In the genomic region with DNA sequence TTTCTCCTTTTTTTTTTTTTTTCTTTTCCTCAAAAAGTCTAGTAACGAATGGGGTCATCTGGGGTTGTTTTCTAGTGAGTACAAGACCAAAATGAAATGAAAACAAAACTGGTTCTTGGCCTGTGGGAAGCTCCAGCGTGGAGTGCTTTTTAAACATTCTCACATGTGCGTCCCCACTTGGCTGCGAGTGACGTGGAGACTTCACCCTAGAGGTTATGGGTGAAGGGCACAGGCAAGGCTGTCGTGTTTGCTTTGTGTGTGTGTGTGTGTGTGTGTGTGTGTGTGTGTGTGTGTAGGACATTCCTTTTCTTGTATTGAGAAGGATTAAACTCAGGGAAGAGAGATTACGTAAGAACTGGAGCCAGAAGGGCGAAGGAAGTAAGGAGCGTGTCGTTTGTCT, we compare ENCODE assay signal across 30 mouse cellular contexts. TPM values are rescaled to one million over a fixed set of nuclear protein-coding genes. Genes with fewer than 3 reads are reported as not detected.
DNase-seq lines count a peak whose midpoint lies in the region; ATAC-seq and TF ChIP-seq lines count a peak whose summit lies in the region.
"Had no signal": no experiment of that assay in that cellular context is flagged by ENCODE, and none has a peak within 500 bp of the region (broad histone marks: within the 10 kb centered on the region; RNA-seq: fewer than 3 reads in every experiment).

No protein-coding gene starts in this region.

- no peak overlapping the region for H3K27ac ChIP-seq in kidney, postnatal 0 days
- no peak overlapping the region for H3K27ac ChIP-seq in kidney, embryonic 15.5 days
- H3K27ac ChIP-seq in midbrain, embryonic 15.5 days, result no peak overlapping the region
- H3K27ac ChIP-seq: heart, embryonic 13.5 days; hindbrain, embryonic 14.5 days; limb, embryonic 13.5 days; midbrain, embryonic 10.5 days had no signal

- peak; percentile 28 for DNase-seq in kidney, postnatal 0 days (ENCODE audit: low spot score)
- DNase-seq in lung, adult 2 months, result peak; percentile 21
- peak; percentile 49 for DNase-seq in lung, postnatal 10 days
- DNase-seq in skeletal muscle tissue, adult 2 months (ENCODE audit: low read depth, low spot score), result peak; percentile 3
- no peak for DNase-seq in layer of hippocampus, postnatal 25 days (ENCODE audit: extremely low spot score in 1 of 2, low spot score in 1 of 2)
- DNase-seq: adrenal gland, postnatal 25 days; cerebellum, adult 18-20 months; cerebellum, postnatal 14 days; gastrocnemius, postnatal 14 days; heart, postnatal 10 days; layer of hippocampus, adult 9-11 months; right cerebral cortex, postnatal 25 days; spleen, adult 18-20 months; thymus, adult 18-20 months; thymus, postnatal 25 days had no signal

- H3K4me3 ChIP-seq in kidney, postnatal 0 days (replicated peaks; ENCODE audit: low read depth, low read length), result no peak overlapping the region
- no peak overlapping the region for H3K4me3 ChIP-seq in kidney, embryonic 15.5 days (replicated peaks)
- peak overlapping the region; percentile 1 for H3K4me3 ChIP-seq in lung, adult 2 months (replicated peaks; ENCODE audit: extremely low read depth, low read depth, low read length)
- H3K4me3 ChIP-seq in midbrain, embryonic 15.5 days, result no peak overlapping the region
- H3K4me3 ChIP-seq: erythroblast, embryonic 14.5 days; heart, embryonic 13.5 days; limb, embryonic 13.5 days; midbrain, embryonic 10.5 days had no signal

- no peaks in the 10 kb centered on the region for H3K27me3 ChIP-seq in kidney, postnatal 0 days (ENCODE audit: insufficient read depth, low read length)
- H3K27me3 ChIP-seq in kidney, embryonic 15.5 days, result peaks cover 9% of the 10 kb centered on the region
- H3K27me3 ChIP-seq in midbrain, embryonic 15.5 days (replicated peaks), result no peaks in the 10 kb centered on the region

- TF ChIP-seq POLR2A in lung, adult 2 months (IDR thresholded peaks at IDR 0.05; ENCODE audit: borderline replicate concordance, extremely low read depth, low read depth, low read length), result no peak

- H3K4me2 ChIP-seq in kidney, postnatal 0 days (ENCODE audit: low read length), result no peak overlapping the region
- no peak overlapping the region for H3K4me2 ChIP-seq in kidney, embryonic 15.5 days
- no peak overlapping the region for H3K4me2 ChIP-seq in midbrain, embryonic 15.5 days
- H3K4me2 ChIP-seq: heart, embryonic 13.5 days; hindbrain, embryonic 14.5 days; limb, embryonic 13.5 days; liver, embryonic 11.5 days had no signal

- H3K36me3 ChIP-seq in kidney, postnatal 0 days (ENCODE audit: insufficient read depth, low read length), result no peaks in the 10 kb centered on the region
- H3K36me3 ChIP-seq in kidney, embryonic 15.5 days, result no peaks in the 10 kb centered on the region
- H3K36me3 ChIP-seq in midbrain, embryonic 15.5 days (replicated peaks), result no peaks in the 10 kb centered on the region
- H3K36me3 ChIP-seq: heart, embryonic 13.5 days; limb, embryonic 13.5 days; midbrain, embryonic 10.5 days had no signal

- no peak for TF ChIP-seq CTCF in kidney, postnatal 0 days (IDR thresholded peaks at IDR 0.05; ENCODE audit: low read depth)
- TF ChIP-seq CTCF in lung, adult 2 months (IDR thresholded peaks at IDR 0.05; ENCODE audit: insufficient read depth, low read length), result no peak

- no peak for ATAC-seq in kidney, postnatal 0 days (replicated peaks; ENCODE audit: low FRiP score, low read depth)
- no peak for ATAC-seq in kidney, embryonic 15.5 days (replicated peaks; ENCODE audit: low FRiP score)
- no peak for ATAC-seq in midbrain, embryonic 15.5 days (replicated peaks)
- ATAC-seq: CD4-positive, CD25-positive, alpha-beta regulatory T cell, adult 4 months; forebrain, embryonic 16.5 days; intestine, postnatal 0 days had no signal

- no peak overlapping the region for H3K9ac ChIP-seq in kidney, postnatal 0 days (ENCODE audit: low read depth, low read length)
- H3K9ac ChIP-seq in kidney, embryonic 15.5 days, result no peak overlapping the region
- H3K9ac ChIP-seq in midbrain, embryonic 15.5 days, result no peak overlapping the region
- H3K9ac ChIP-seq: heart, embryonic 13.5 days; hindbrain, embryonic 14.5 days; limb, embryonic 13.5 days had no signal

- 52% methylated on average over 10 of the region's 10 CpGs for WGBS in kidney, postnatal 0 days
- WGBS in kidney, embryonic 15.5 days, result 42% methylated on average over 10 of the region's 10 CpGs
- WGBS in lung, adult 2 months, result 31% methylated on average over 10 of the region's 10 CpGs
- 52% methylated on average over 10 of the region's 10 CpGs for WGBS in midbrain, embryonic 15.5 days

- no peaks in the 10 kb centered on the region for H3K4me1 ChIP-seq in kidney, postnatal 0 days (replicated peaks; ENCODE audit: insufficient read depth, low read length)
- peaks cover 6% of the 10 kb centered on the region; the same call in 1 of the 2 replicates for H3K4me1 ChIP-seq in kidney, embryonic 15.5 days
- H3K4me1 ChIP-seq in lung, adult 2 months (ENCODE audit: control insufficient read depth, insufficient read depth, low read length), result peaks cover 2% of the 10 kb centered on the region; the same call in 1 of the 2 replicates
- H3K4me1 ChIP-seq in midbrain, embryonic 15.5 days, result peaks cover 3% of the 10 kb centered on the region; the same call in 1 of the 2 replicates
- H3K4me1 ChIP-seq: limb, embryonic 13.5 days had no signal

- no peaks in the 10 kb centered on the region for H3K9me3 ChIP-seq in kidney, postnatal 0 days (replicated peaks; ENCODE audit: low read length)
- no peaks in the 10 kb centered on the region for H3K9me3 ChIP-seq in kidney, embryonic 15.5 days (replicated peaks)
- no peaks in the 10 kb centered on the region for H3K9me3 ChIP-seq in midbrain, embryonic 15.5 days
- H3K9me3 ChIP-seq: heart, embryonic 13.5 days; limb, embryonic 13.5 days; midbrain, embryonic 10.5 days had no signal

RNA-seq across cellular contexts. Expression of gene Kcnh1, which starts 6.9 kb away (rescaled TPM):
- polyA plus RNA-seq in kidney, postnatal 0 days (2015; fragmentation: Nextera tagmentation; extraction: Ambion mirVana), result 0.92 and 1.3 TPM in 2 replicates
- polyA plus RNA-seq in kidney, embryonic 15.5 days (2015; fragmentation: Nextera tagmentation; extraction: Ambion mirVana), result 1.3 and 1.5 TPM in 2 replicates
- polyA plus RNA-seq in lung, adult 2 months (2012; rRNA removed), result 1.7 and 1.9 TPM in 2 replicates
- 10 to 100 TPM; 33.3 to 35.7 TPM for total RNA-seq in layer of hippocampus, postnatal 25 days (2021)
- polyA plus RNA-seq in midbrain, embryonic 15.5 days (2015; fragmentation: Nextera tagmentation; extraction: Ambion mirVana), result 3.2 and 3.3 TPM in 2 replicates
- total RNA-seq: granulocyte monocyte progenitor cell, adult 5-6 weeks; hematopoietic stem cell, adult 5-6 weeks; megakaryocyte progenitor cell, adult 5-6 weeks had no signal
- polyA plus RNA-seq: CD4-positive, CD25-positive, alpha-beta regulatory T cell, adult 4 months; erythroblast, embryonic 14.5 days; liver, embryonic 16.5 days had no signal

RNA-seq across cellular contexts. Expression of gene Rcor3, which starts 59.6 kb away (rescaled TPM):
- 29.9 and 33.8 TPM in 2 replicates for polyA plus RNA-seq in kidney, postnatal 0 days (2015; fragmentation: Nextera tagmentation; extraction: Ambion mirVana)
- 24.8 and 25.4 TPM in 2 replicates for polyA plus RNA-seq in kidney, embryonic 15.5 days (2015; fragmentation: Nextera tagmentation; extraction: Ambion mirVana)
- polyA plus RNA-seq in lung, adult 2 months (2012; rRNA removed), result 31.4 and 35.2 TPM in 2 replicates
- total RNA-seq in layer of hippocampus, postnatal 25 days (2021), result 10 to 100 TPM; 36.4 to 51.1 TPM
- 35.8 and 37.4 TPM in 2 replicates for polyA plus RNA-seq in midbrain, embryonic 15.5 days (2015; fragmentation: Nextera tagmentation; extraction: Ambion mirVana)

Comparison
In these comparisons a context has a peak if more than half of its experiments do, and no peak if none do; other contexts are left out.
1. DNase-seq: peak in kidney, postnatal 0 days (single experiment), lung, adult 2 months (single experiment), lung, postnatal 10 days (single experiment) and skeletal muscle tissue, adult 2 months (single experiment); none in layer of hippocampus, postnatal 25 days (0 of 2).